ENCODE assay signal across 14 mouse cellular contexts in genomic region chr2:158236698-158237097, GRCm38 (mm10).
DNase-seq lines count a peak whose midpoint lies in the region.
"Had no signal": no experiment of that assay in that cellular context is flagged by ENCODE, and none has a peak within 500 bp of the region (broad histone marks: within the 10 kb centered on the region; RNA-seq: fewer than 3 reads in every experiment).

No protein-coding gene starts in this region.

- peak; percentile 45 to 58 for DNase-seq in cerebellum, postnatal 14 days
- DNase-seq in cerebellum, adult 8-10 months = no peak
- peak; percentile 41 for DNase-seq in 3T3-L1 (ENCODE audit: low read depth, low spot score)
- DNase-seq in adipocyte (ENCODE audit: low spot score) = peak; percentile 27
- DNase-seq in embryo, embryonic 11 days = no peak
- DNase-seq: adrenal gland, adult 2 months; adrenal gland, postnatal 10 days; adrenal gland, postnatal 25 days; B cell, adult 2 months; cerebellum, adult 11 months; cerebellum, adult 18-20 months; cerebellum, adult 9-11 months; cerebellum, postnatal 36 days; forebrain, postnatal 0 days had no signal

Comparison
In these comparisons a context has a peak if more than half of its experiments do, and no peak if none do; other contexts are left out.
1. DNase-seq: peak in cerebellum, postnatal 14 days (2 of 2), 3T3-L1 (single experiment) and adipocyte (single experiment); none in cerebellum, adult 8-10 months (single experiment) and embryo, embryonic 11 days (single experiment).